Mouse (Mus musculus) E14TG2a.4 (cell line): ENCODE results near the gene Mrpl40.

ENCODE experiments used
- CTCF ChIP-seq: conservative IDR thresholded peaks from 2 replicates; pipeline ENCODE4 v1.5.1; 2014; ENCODE audit warnings: low read length
- NANOG ChIP-seq: IDR thresholded peaks from 2 replicates; pipeline ENCODE4 v1.6.1; 2014; ENCODE audit warnings: borderline replicate concordance, low read length, mixed read lengths

GRCm38 (mm10) chr16:18905648-18906047 is 29.0 kb upstream of the Mrpl40 start:
- no peak for TF ChIP-seq CTCF
- TF ChIP-seq NANOG = no peak
